Comparison of ENCODE assay signal across 22 mouse cellular contexts in genomic region chr7:101880855-101881254, GRCm38 (mm10). TPM values are rescaled to one million over a fixed set of nuclear protein-coding genes. Genes with fewer than 3 reads are reported as not detected.
DNase-seq lines count a peak whose midpoint lies in the region; ATAC-seq and TF ChIP-seq lines count a peak whose summit lies in the region.
"Had no signal": no experiment of that assay in that cellular context is flagged by ENCODE, and none has a peak within 500 bp of the region (broad histone marks: within the 10 kb centered on the region; RNA-seq: fewer than 3 reads in every experiment).

No protein-coding gene starts in this region.

- TF ChIP-seq CTCF in forebrain, postnatal 0 days (IDR thresholded peaks at IDR 0.05; ENCODE audit: low read depth) = no peak

- H3K9ac ChIP-seq in forebrain, postnatal 0 days = no peak overlapping the region
- H3K9ac ChIP-seq: embryonic facial prominence, embryonic 12.5 days; forebrain, embryonic 13.5 days; forebrain, embryonic 15.5 days had no signal

- no peak overlapping the region for H3K4me2 ChIP-seq in forebrain, postnatal 0 days (ENCODE audit: low read depth)
- H3K4me2 ChIP-seq: embryonic facial prominence, embryonic 12.5 days; forebrain, embryonic 13.5 days; forebrain, embryonic 15.5 days had no signal

- no peaks in the 10 kb centered on the region for H3K4me1 ChIP-seq in forebrain, postnatal 0 days (ENCODE audit: insufficient read depth)
- H3K4me1 ChIP-seq: embryonic facial prominence, embryonic 10.5 days; embryonic facial prominence, embryonic 12.5 days; forebrain, embryonic 13.5 days; forebrain, embryonic 15.5 days had no signal

- ATAC-seq in granulocyte monocyte progenitor cell, adult 5-6 weeks (replicated peaks; ENCODE audit: poor library complexity, severe bottlenecking) = peak; percentile 72
- ATAC-seq in megakaryocyte progenitor cell, adult 5-6 weeks (replicated peaks; ENCODE audit: poor library complexity) = peak; percentile 26; the same call in 1 of the 2 replicates
- ATAC-seq in forebrain, postnatal 0 days = no peak
- ATAC-seq: forebrain, embryonic 13.5 days; forebrain, embryonic 15.5 days had no signal

- 73% methylated on average over 4 of the region's 4 CpGs for WGBS in forebrain, postnatal 0 days

- peak; percentile 36 to 84 for DNase-seq in layer of hippocampus, adult 18-20 months (ENCODE audit: low spot score in 2 of 2)
- no peak for DNase-seq in layer of hippocampus, adult 9-10 months (ENCODE audit: low spot score)
- peak; percentile 76 for DNase-seq in layer of hippocampus, adult 9-11 months
- DNase-seq in thymus, postnatal 14 days = no peak
- DNase-seq in left cerebral cortex, adult 9 months (ENCODE audit: low spot score in 2 of 2) = no peak
- no peak for DNase-seq in forebrain, postnatal 0 days
- DNase-seq: adrenal gland, adult 2 months; adrenal gland, postnatal 10 days; adrenal gland, postnatal 25 days; cerebellum, adult 11-12 months; cerebellum, adult 2 months; cerebellum, adult 9-10 months; cerebellum, postnatal 10 days; cerebellum, postnatal 25 days had no signal

- H3K9me3 ChIP-seq in forebrain, postnatal 0 days (ENCODE audit: low read length) = no peaks in the 10 kb centered on the region
- H3K9me3 ChIP-seq: embryonic facial prominence, embryonic 10.5 days; embryonic facial prominence, embryonic 12.5 days; forebrain, embryonic 13.5 days; forebrain, embryonic 15.5 days had no signal

- no peak overlapping the region for H3K27ac ChIP-seq in forebrain, postnatal 0 days (ENCODE audit: low read depth, low read length)
- H3K27ac ChIP-seq: embryonic facial prominence, embryonic 10.5 days; embryonic facial prominence, embryonic 12.5 days; forebrain, embryonic 13.5 days; forebrain, embryonic 15.5 days had no signal

- no peaks in the 10 kb centered on the region for H3K36me3 ChIP-seq in forebrain, postnatal 0 days (ENCODE audit: insufficient read depth)
- H3K36me3 ChIP-seq: embryonic facial prominence, embryonic 10.5 days; embryonic facial prominence, embryonic 12.5 days; forebrain, embryonic 15.5 days had no signal

- no peak overlapping the region for H3K4me3 ChIP-seq in forebrain, postnatal 0 days (ENCODE audit: low read depth, low read length)
- H3K4me3 ChIP-seq: embryonic facial prominence, embryonic 10.5 days; embryonic facial prominence, embryonic 12.5 days; forebrain, embryonic 13.5 days; forebrain, embryonic 15.5 days had no signal

- no peaks in the 10 kb centered on the region for H3K27me3 ChIP-seq in forebrain, postnatal 0 days (ENCODE audit: insufficient read depth, low read length)
- H3K27me3 ChIP-seq: embryonic facial prominence, embryonic 12.5 days; forebrain, embryonic 13.5 days; forebrain, embryonic 15.5 days had no signal

RNA-seq across cellular contexts. Expression of gene Folr1, which starts 10.3 kb away (rescaled TPM):
- 1 to 10 TPM in 1 of 2 experiments, under 1 TPM in 1; 0.76 to 3.0 TPM for total RNA-seq in layer of hippocampus, adult 18-20 months (2021)
- not detected in 2 replicates for total RNA-seq in granulocyte monocyte progenitor cell, adult 5-6 weeks (2014; fragmentation: Nextera tagmentation)
- not detected in 2 replicates for total RNA-seq in granulocyte monocyte progenitor cell, adult 5-6 weeks (2017)
- 0.74 and 1.9 TPM in 2 replicates for total RNA-seq in megakaryocyte progenitor cell, adult 5-6 weeks (2015)
- total RNA-seq in megakaryocyte progenitor cell, adult 5-6 weeks (2017) = 0.37 TPM in 1 of 2 replicates, not detected in the other
- total RNA-seq in forebrain, postnatal 0 days (2014; rRNA removed) = 7.0 and 10.5 TPM in 2 replicates
- polyA plus RNA-seq in forebrain, postnatal 0 days (2015; fragmentation: Nextera tagmentation; extraction: Ambion mirVana) = 38.5 and 49.6 TPM in 2 replicates

RNA-seq across cellular contexts. Expression of gene Anapc15, which starts 17.3 kb away (rescaled TPM):
- total RNA-seq in layer of hippocampus, adult 18-20 months (2021) = 10 to 100 TPM; 30.5 to 34.9 TPM
- 111 and 144 TPM in 2 replicates for total RNA-seq in granulocyte monocyte progenitor cell, adult 5-6 weeks (2014; fragmentation: Nextera tagmentation)
- total RNA-seq in granulocyte monocyte progenitor cell, adult 5-6 weeks (2017) = 80.1 and 145 TPM in 2 replicates
- total RNA-seq in megakaryocyte progenitor cell, adult 5-6 weeks (2015) = 56.2 and 70.6 TPM in 2 replicates
- total RNA-seq in megakaryocyte progenitor cell, adult 5-6 weeks (2017) = 98.6 and 132 TPM in 2 replicates
- 47.0 and 64.2 TPM in 2 replicates for total RNA-seq in forebrain, postnatal 0 days (2014; rRNA removed)
- 68.8 and 73.3 TPM in 2 replicates for polyA plus RNA-seq in forebrain, postnatal 0 days (2015; fragmentation: Nextera tagmentation; extraction: Ambion mirVana)

RNA-seq across cellular contexts. Expression of gene Folr2, which starts 23.9 kb away (rescaled TPM):
- total RNA-seq in layer of hippocampus, adult 18-20 months (2021) = under 1 TPM in 1 of 2 experiments, not detected in 1; 0.40 TPM
- total RNA-seq in granulocyte monocyte progenitor cell, adult 5-6 weeks (2014; fragmentation: Nextera tagmentation) = not detected in 2 replicates
- not detected in 2 replicates for total RNA-seq in granulocyte monocyte progenitor cell, adult 5-6 weeks (2017)
- not detected in 2 replicates for total RNA-seq in megakaryocyte progenitor cell, adult 5-6 weeks (2015)
- total RNA-seq in megakaryocyte progenitor cell, adult 5-6 weeks (2017) = not detected in 2 replicates
- total RNA-seq in forebrain, postnatal 0 days (2014; rRNA removed) = 3.4 and 3.8 TPM in 2 replicates
- polyA plus RNA-seq in forebrain, postnatal 0 days (2015; fragmentation: Nextera tagmentation; extraction: Ambion mirVana) = 2.5 and 3.0 TPM in 2 replicates
- total RNA-seq: MEL had no signal
- polyA plus RNA-seq: embryonic facial prominence, embryonic 12.5 days had no signal

RNA-seq across cellular contexts. Expression of gene Lamtor1, which starts 24.8 kb away (rescaled TPM):
- total RNA-seq in layer of hippocampus, adult 18-20 months (2021) = 10 to 100 TPM; 90.2 to 96.3 TPM
- 76.6 and 89.7 TPM in 2 replicates for total RNA-seq in granulocyte monocyte progenitor cell, adult 5-6 weeks (2014; fragmentation: Nextera tagmentation)
- 70.9 and 91.7 TPM in 2 replicates for total RNA-seq in granulocyte monocyte progenitor cell, adult 5-6 weeks (2017)
- total RNA-seq in megakaryocyte progenitor cell, adult 5-6 weeks (2015) = 74.7 and 91.8 TPM in 2 replicates
- total RNA-seq in megakaryocyte progenitor cell, adult 5-6 weeks (2017) = 75.0 and 75.7 TPM in 2 replicates
- total RNA-seq in forebrain, postnatal 0 days (2014; rRNA removed) = 96.3 and 105 TPM in 2 replicates
- polyA plus RNA-seq in forebrain, postnatal 0 days (2015; fragmentation: Nextera tagmentation; extraction: Ambion mirVana) = 176 and 205 TPM in 2 replicates

RNA-seq across cellular contexts. Expression of gene Tomt, which starts 25.3 kb away (rescaled TPM):
- not detected for total RNA-seq in layer of hippocampus, adult 18-20 months (2021)
- not detected in 2 replicates for total RNA-seq in granulocyte monocyte progenitor cell, adult 5-6 weeks (2014; fragmentation: Nextera tagmentation)
- total RNA-seq in granulocyte monocyte progenitor cell, adult 5-6 weeks (2017) = 0.09 TPM in 1 of 2 replicates, not detected in the other
- 0.10 TPM in 1 of 2 replicates, not detected in the other for total RNA-seq in megakaryocyte progenitor cell, adult 5-6 weeks (2015)
- total RNA-seq in megakaryocyte progenitor cell, adult 5-6 weeks (2017) = 0.07 TPM in 1 of 2 replicates, not detected in the other
- not detected in 2 replicates for total RNA-seq in forebrain, postnatal 0 days (2014; rRNA removed)
- polyA plus RNA-seq in forebrain, postnatal 0 days (2015; fragmentation: Nextera tagmentation; extraction: Ambion mirVana) = 0.27 and 0.34 TPM in 2 replicates
- total RNA-seq: adrenal gland, adult 2 months; adrenal gland, postnatal 25 days; adrenal gland, postnatal 4 days had no signal
- polyA plus RNA-seq: adrenal gland, adult 2 months had no signal

Comparison
In these comparisons a context has a peak if more than half of its experiments do, and no peak if none do; other contexts are left out.
1. DNase-seq: peak in layer of hippocampus, adult 18-20 months (2 of 2) and layer of hippocampus, adult 9-11 months (single experiment); none in layer of hippocampus, adult 9-10 months (single experiment), thymus, postnatal 14 days (single experiment), left cerebral cortex, adult 9 months (0 of 2) and forebrain, postnatal 0 days (single experiment).